Mouse (Mus musculus) lung, embryonic 15.5 days (tissue): ENCODE data around the gene Mpzl2. TPM values are rescaled to one million over a fixed set of nuclear protein-coding genes. Genes with fewer than 3 reads are reported as not detected.

Source experiments
- ATAC-seq: fragments of 200-750 bp; cut with Nextera tagmentation; 2 replicates; pipeline ENCODE4 v1.8.0; 2017; ENCODE audit warnings: moderate number of reproducible peaks, borderline replicate concordance; ENCODE audit not compliant: low FRiP score, low TSS enrichment; ENCODE audit errors: extremely low read depth
- H3K27ac ChIP-seq: fragments of 300-500 bp; sonication (generic); 2 replicates; pipeline ENCODE4 v1.5.1; 2015; ENCODE audit warnings: moderate library complexity, mild to moderate bottlenecking, inconsistent platforms
- H3K27me3 ChIP-seq: fragments of 300-500 bp; sonication (generic); 2 replicates; pipeline ENCODE4 v1.6.1; 2015; ENCODE audit warnings: inconsistent platforms
- H3K36me3 ChIP-seq: fragments of 300-500 bp; sonication (generic); 2 replicates; pipeline ENCODE4 v1.6.1; 2015; ENCODE audit warnings: inconsistent platforms
- H3K4me1 ChIP-seq: fragments of 300-500 bp; sonication (generic); 2 replicates; pipeline ENCODE4 v1.6.1; 2015; ENCODE audit warnings: inconsistent platforms
- H3K4me2 ChIP-seq: fragments of 300-500 bp; sonication (generic); 2 replicates; pipeline ENCODE4 v1.6.1; 2015; ENCODE audit warnings: inconsistent platforms, mild to moderate bottlenecking, moderate library complexity
- H3K4me3 ChIP-seq: fragments of 300-500 bp; sonication (generic); 2 replicates; pipeline ENCODE4 v1.5.1; 2015; ENCODE audit warnings: mild to moderate bottlenecking, inconsistent platforms
- H3K9ac ChIP-seq: fragments of 300-500 bp; sonication (generic); 2 replicates; pipeline ENCODE4 v1.6.1; 2015; ENCODE audit warnings: inconsistent platforms
- H3K9me3 ChIP-seq: fragments of 300-500 bp; sonication (generic); 2 replicates; pipeline ENCODE4 v1.6.1; 2016; ENCODE audit warnings: inconsistent platforms
- WGBS: fragments of 180-500 bp; shearing (Covaris S2); methylation state at CpG from one replicate; pipeline ENCODE4 v1.1.7; 2015; 5-methylcytosine and 5-hydroxymethylcytosine counted together
- polyA plus RNA-seq: library from polyadenylated mRNA; unstranded; fragments of >200 nt; fragmentation: Nextera tagmentation; extraction: Ambion mirVana; gene quantifications from 2 replicates; pipeline ENCODE4 v1.2.1, GENCODE M21; 2015

The Mpzl2 gene
- polyA plus RNA-seq, 1 experiment from 2014 or later, result 15.8 TPM

- no peaks in the 10 kb centered on the region for H3K27me3 ChIP-seq
- H3K4me3 ChIP-seq, result no peak overlapping the region
- H3K4me2 ChIP-seq, result no peak overlapping the region
- no peak overlapping the region for H3K27ac ChIP-seq
- H3K36me3 ChIP-seq, result no peaks in the 10 kb centered on the region
- no peaks in the 10 kb centered on the region for H3K9me3 ChIP-seq
- ATAC-seq, result no peak
- H3K4me1 ChIP-seq, result no peaks in the 10 kb centered on the region
- no peak overlapping the region for H3K9ac ChIP-seq
- 53% methylated on average over 3 of the region's 3 CpGs for WGBS
Observed at GRCm38 (mm10) chr9:45090811-45091210, 51.2 kb downstream of the Mpzl2 start.

GRCm38 (mm10) chr9:45092641-45093040, 53.0 kb downstream of the Mpzl2 start:
- Histone ChIP-seq H3K4me3 (no peak overlapping the region), H3K9me3 (no peaks in the 10 kb centered on the region), H3K36me3 (no peaks in the 10 kb centered on the region), H3K4me1 (no peaks in the 10 kb centered on the region), H3K27me3 (no peaks in the 10 kb centered on the region), H3K27ac (no peak overlapping the region), H3K9ac (no peak overlapping the region), H3K4me2 (no peak overlapping the region)
- 36% methylated on average over 4 of the region's 4 CpGs for WGBS
- ATAC-seq, result no peak

GRCm38 (mm10) chr9:45095149-45095937, 55.7 kb downstream of the Mpzl2 start:
- H3K27me3 ChIP-seq, result no peaks in the 10 kb centered on the region
- no peaks in the 10 kb centered on the region for H3K36me3 ChIP-seq
- H3K9me3 ChIP-seq, result no peaks in the 10 kb centered on the region
- no peak overlapping the region for H3K27ac ChIP-seq
- no peak overlapping the region for H3K9ac ChIP-seq
- no peak overlapping the region for H3K4me2 ChIP-seq
- H3K4me1 ChIP-seq, result no peaks in the 10 kb centered on the region
- WGBS, result 63% methylated on average over 6 of the region's 6 CpGs
- no peak for ATAC-seq
- no peak overlapping the region for H3K4me3 ChIP-seq

GRCm38 (mm10) chr9:45097877-45098276, 58.3 kb downstream of the Mpzl2 start:
- Histone ChIP-seq H3K9ac (no peak overlapping the region), H3K4me1 (no peaks in the 10 kb centered on the region), H3K27me3 (no peaks in the 10 kb centered on the region), H3K9me3 (no peaks in the 10 kb centered on the region), H3K4me2 (no peak overlapping the region), H3K27ac (no peak overlapping the region), H3K36me3 (no peaks in the 10 kb centered on the region), H3K4me3 (no peak overlapping the region)
- ATAC-seq, result no peak
- 72% methylated on average over 5 of the region's 5 CpGs for WGBS

- H3K4me2 ChIP-seq, result no peak overlapping the region
- no peak overlapping the region for H3K4me3 ChIP-seq
- no peaks in the 10 kb centered on the region for H3K4me1 ChIP-seq
- no peaks in the 10 kb centered on the region for H3K27me3 ChIP-seq
- H3K9me3 ChIP-seq, result no peaks in the 10 kb centered on the region
- H3K9ac ChIP-seq, result no peak overlapping the region
- ATAC-seq, result no peak
- 40% methylated on average over 3 of the region's 3 CpGs for WGBS
- H3K27ac ChIP-seq, result no peak overlapping the region
- H3K36me3 ChIP-seq, result no peaks in the 10 kb centered on the region
Observed at GRCm38 (mm10) chr9:45098426-45098825, 58.8 kb downstream of the Mpzl2 start.

GRCm38 (mm10) chr9:45102528-45102927, 62.9 kb downstream of the Mpzl2 start:
- no peak for ATAC-seq
- 80% methylated on average over 1 of the region's 1 CpGs for WGBS

GRCm38 (mm10) chr9:45103211-45103979, 63.8 kb downstream of the Mpzl2 start:
- Histone ChIP-seq H3K27ac (no peak overlapping the region), H3K4me1 (no peaks in the 10 kb centered on the region), H3K36me3 (no peaks in the 10 kb centered on the region), H3K4me3 (no peak overlapping the region), H3K4me2 (no peak overlapping the region), H3K9ac (no peak overlapping the region), H3K9me3 (no peaks in the 10 kb centered on the region), H3K27me3 (no peaks in the 10 kb centered on the region)
- WGBS, result 45% methylated on average over 11 of the region's 11 CpGs
- ATAC-seq, result no peak

More at GRCm38 (mm10) chr9:45102528-45102927, 62.9 kb downstream of the Mpzl2 start:
- no peaks in the 10 kb centered on the region for H3K27me3 ChIP-seq
- H3K9ac ChIP-seq, result no peak overlapping the region
- no peaks in the 10 kb centered on the region for H3K4me1 ChIP-seq
- H3K27ac ChIP-seq, result no peak overlapping the region
- no peak overlapping the region for H3K4me3 ChIP-seq
- H3K36me3 ChIP-seq, result no peaks in the 10 kb centered on the region
- no peak overlapping the region for H3K4me2 ChIP-seq
- H3K9me3 ChIP-seq, result no peaks in the 10 kb centered on the region

Other genes with a start within 250 kb of the Mpzl2 start
- 1.0 and 1.2 TPM in 2 replicates for gene Tmem25, start 240.5 kb upstream of the Mpzl2 start, polyA plus RNA-seq
- gene Ttc36, start 236.7 kb upstream of the Mpzl2 start, polyA plus RNA-seq, result 0.67 and 1.2 TPM in 2 replicates
- 11.2 and 15.5 TPM in 2 replicates for gene Kmt2a, start 158.5 kb upstream of the Mpzl2 start, polyA plus RNA-seq
- gene Atp5l, start 119.1 kb upstream of the Mpzl2 start, polyA plus RNA-seq, result 636 and 712 TPM in 2 replicates
- 21.7 and 25.7 TPM in 2 replicates for gene Ube4a, start 74.2 kb upstream of the Mpzl2 start, polyA plus RNA-seq
- 4.3 and 20.4 TPM in 2 replicates for gene Cd3g, start 59.4 kb upstream of the Mpzl2 start, polyA plus RNA-seq
- 1.1 and 6.2 TPM in 2 replicates for gene Cd3d, start 58.0 kb upstream of the Mpzl2 start, polyA plus RNA-seq
- 1.9 and 12.6 TPM in 2 replicates for gene Cd3e, start 30.2 kb upstream of the Mpzl2 start, polyA plus RNA-seq
- gene Mpzl3, start 15.4 kb downstream of the Mpzl2 start, polyA plus RNA-seq, result 2.7 TPM in 2 replicates
- 0.35 and 0.76 TPM in 2 replicates for gene Jaml, start 39.4 kb downstream of the Mpzl2 start, polyA plus RNA-seq
- gene Scn2b, start 78.0 kb downstream of the Mpzl2 start, polyA plus RNA-seq, result 4.0 and 4.2 TPM in 2 replicates
- 0.48 and 0.65 TPM in 2 replicates for gene Scn4b, start 98.6 kb downstream of the Mpzl2 start, polyA plus RNA-seq
- gene BC049352, start 142.2 kb downstream of the Mpzl2 start, polyA plus RNA-seq, result 0.18 TPM in 1 of 2 replicates, not detected in the other
- gene Tmprss4, start 164.3 kb downstream of the Mpzl2 start, polyA plus RNA-seq, result 1.7 and 2.6 TPM in 2 replicates
- 1.2 and 1.4 TPM in 2 replicates for gene Il10ra, start 229.3 kb downstream of the Mpzl2 start, polyA plus RNA-seq